Mouse (Mus musculus): ENCODE data around the gene Ctsd.

- TF ChIP-seq POLR2A (IDR thresholded peaks at IDR 0.05; ENCODE audit: borderline replicate concordance, insufficient read depth, low read length) (no peak), CTCF (IDR thresholded peaks at IDR 0.05; ENCODE audit: borderline replicate concordance, insufficient read depth, low read depth, low read length) (no peak)
These were observed 12.4 kb upstream of the Ctsd start for GRCm38 (mm10) chr7:142400112-142400749.
